Mouse (Mus musculus) kidney, adult 2 months (tissue): Measurements from ENCODE around the gene Esam.

Experiments
- CTCF ChIP-seq: fragments of 200-500 bp; conservative IDR thresholded peaks from 2 replicates; pipeline ENCODE4 v1.5.1; 2011; ENCODE audit warnings: low read depth, mild to moderate bottlenecking, control low read depth, low read length, moderate library complexity, mixed read lengths; ENCODE audit not compliant: insufficient read depth, insufficient read length
- POLR2A ChIP-seq: fragments of 200-500 bp; IDR thresholded peaks from one replicate; pipeline ENCODE4 v1.6.1; 2011; ENCODE audit warnings: low read depth, low read length, control low read depth

DNA sequence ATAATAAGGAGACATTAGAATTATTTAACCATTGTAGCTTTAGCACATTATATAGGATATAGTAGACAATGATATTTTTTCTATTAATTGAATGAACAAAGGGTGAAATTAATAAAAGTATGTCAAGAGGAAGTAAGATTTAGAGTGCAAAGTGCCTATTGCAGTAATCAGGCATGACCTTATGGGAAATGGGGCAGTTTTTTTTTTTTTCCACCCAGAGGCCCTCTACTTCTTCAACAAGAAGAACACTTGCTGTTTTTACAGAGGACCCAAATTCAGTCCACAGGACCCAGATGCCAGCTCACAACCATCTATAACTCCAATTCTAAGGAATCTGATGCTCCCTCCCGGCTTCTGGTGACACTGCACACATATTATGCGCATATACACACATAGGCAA lies 32.7 kb downstream of the Esam start:
- no peak for TF ChIP-seq CTCF
- TF ChIP-seq POLR2A = no peak
